Mouse (Mus musculus): ENCODE measurements around the gene Rtbdn. TPM values are rescaled to one million over a fixed set of nuclear protein-coding genes. Genes with fewer than 3 reads are reported as not detected.
A peak's percentile ranks its signal among the peaks of the same experiment; 100 is the strongest.

Rtbdn gene
- polyA plus RNA-seq, 1 experiment: not detected

DNA sequence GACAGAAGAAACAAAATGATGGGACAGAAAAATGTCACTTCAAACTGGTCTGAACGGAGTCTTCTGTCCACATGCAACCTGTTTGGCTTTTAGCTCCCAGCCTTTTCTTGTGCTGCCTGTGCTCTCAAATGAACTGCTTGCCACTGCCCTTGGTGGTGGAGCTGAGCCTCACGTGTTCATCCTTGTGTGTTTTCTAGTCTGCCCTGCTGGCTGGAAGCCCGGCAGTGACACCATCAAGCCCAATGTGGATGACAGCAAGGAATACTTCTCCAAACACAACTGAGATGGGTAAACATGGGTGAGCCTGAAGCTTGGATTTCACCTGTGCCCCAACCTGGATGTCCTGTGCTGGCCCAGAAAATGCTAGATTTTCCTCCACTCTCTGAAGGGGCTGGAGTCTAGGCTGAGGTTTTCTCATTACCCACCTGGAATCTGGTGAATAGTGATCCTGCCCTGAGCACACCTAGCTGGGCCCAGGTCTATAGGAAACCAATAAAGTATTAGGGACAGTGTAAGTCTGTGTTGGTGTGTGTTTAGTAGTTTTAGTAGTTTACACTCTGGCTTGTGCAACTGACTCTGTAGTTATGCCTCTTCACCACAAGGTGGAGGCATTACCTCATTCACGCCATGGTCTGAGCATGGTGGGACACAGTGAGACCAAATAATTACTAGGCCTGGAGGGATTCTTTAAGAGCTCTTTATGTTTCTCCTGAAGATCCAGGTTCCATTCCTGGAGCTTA, 27.2 kb downstream of the Rtbdn start:
- Histone ChIP-seq H3K4me1 (ENCODE audit: control insufficient read depth, insufficient read depth, insufficient read length) (peaks cover 5% of the 10 kb centered on the region; the same call in 1 of the 2 replicates), H3K27me3 (ENCODE audit: control insufficient read depth, insufficient read depth, low read length) (no peaks in the 10 kb centered on the region), H3K4me3 (ENCODE audit: extremely low read depth, insufficient read depth, insufficient read length) (no peak overlapping the region), H3K36me3 (ENCODE audit: control insufficient read depth, insufficient read depth, low read length) (no peaks in the 10 kb centered on the region), H3K27ac (ENCODE audit: insufficient read depth, low read length) (no peak overlapping the region)
- no peak for TF ChIP-seq POLR2A (IDR thresholded peaks at IDR 0.05; ENCODE audit: low read depth, low read length)
- TF ChIP-seq CTCF (IDR thresholded peaks at IDR 0.05; ENCODE audit: extremely low read depth, insufficient read depth, insufficient read length, insufficient replicate concordance): peak; percentile 90; the same call in 1 of the 2 replicates
- WGBS: 71% methylated on average over 4 of the region's 4 CpGs
- DNase-seq (ENCODE audit: low read depth in 1 of 2, low spot score in 2 of 2): peak in 1 of 2 experiments; percentile 51

DNA sequence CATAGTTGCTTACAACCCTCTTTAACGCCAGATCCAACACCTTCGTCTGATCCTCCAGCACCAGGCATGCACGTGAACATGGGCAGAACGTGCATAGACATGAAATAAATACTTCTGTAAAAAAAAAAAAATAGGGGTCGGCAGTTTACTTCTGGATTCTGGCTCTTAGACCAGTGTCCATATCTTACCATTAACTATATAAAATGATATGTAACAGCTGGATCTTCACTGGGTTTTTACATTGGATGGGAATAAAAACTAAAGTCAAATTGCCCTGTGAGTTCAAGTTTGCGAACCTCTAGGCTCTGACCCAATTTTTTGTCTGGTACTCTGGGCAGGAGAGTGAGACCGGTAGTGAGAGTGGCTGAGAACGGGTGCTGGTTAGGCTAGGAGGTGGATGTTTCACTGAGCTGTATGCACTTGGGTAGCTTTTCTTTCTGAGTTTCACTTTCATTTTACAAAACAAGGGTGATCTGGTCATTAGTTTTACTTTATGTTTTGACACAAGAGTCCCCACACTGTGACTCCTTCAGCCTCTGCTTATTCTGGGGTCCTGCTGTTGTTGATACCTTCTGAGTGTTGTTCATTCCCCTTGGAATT, 27.9 kb downstream of the Rtbdn start:
- Histone ChIP-seq H3K27me3 (ENCODE audit: control insufficient read depth, insufficient read depth, low read length) (no peaks in the 10 kb centered on the region), H3K4me1 (ENCODE audit: control insufficient read depth, insufficient read depth, insufficient read length) (peaks cover 6% of the 10 kb centered on the region; the same call in 1 of the 2 replicates), H3K36me3 (ENCODE audit: control insufficient read depth, insufficient read depth, low read length) (no peaks in the 10 kb centered on the region), H3K4me3 (ENCODE audit: extremely low read depth, insufficient read depth, insufficient read length) (no peak overlapping the region), H3K27ac (ENCODE audit: insufficient read depth, low read length) (peak overlapping the region; percentile 6; the same call in 1 of the 2 replicates)
- TF ChIP-seq POLR2A (IDR thresholded peaks at IDR 0.05; ENCODE audit: low read depth, low read length) (no peak), CTCF (IDR thresholded peaks at IDR 0.05; ENCODE audit: extremely low read depth, insufficient read depth, insufficient read length, insufficient replicate concordance) (no peak)
- DNase-seq (ENCODE audit: low read depth in 1 of 2, low spot score in 2 of 2): no peak
- WGBS: 62% methylated on average over 8 of the region's 8 CpGs

DNA sequence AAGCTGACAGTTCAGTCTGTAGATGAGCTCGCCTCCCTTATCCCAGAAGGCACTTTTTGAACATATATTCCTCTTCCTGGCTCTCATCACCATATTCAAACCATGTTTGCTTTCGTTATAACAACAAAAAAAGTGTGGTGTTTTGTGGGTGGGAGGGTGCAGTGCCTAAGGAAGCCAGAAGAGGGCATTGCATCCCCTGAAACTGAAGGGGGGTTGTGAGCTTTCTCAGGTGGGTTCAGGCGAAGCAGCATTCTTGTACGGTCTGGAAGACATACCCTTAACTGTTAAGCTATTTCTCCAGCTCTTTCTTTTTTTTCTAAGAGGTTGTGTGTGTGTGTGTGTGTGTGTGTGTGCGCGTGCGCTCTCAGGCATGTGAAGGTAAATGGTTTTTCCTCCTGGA, 28.6 kb downstream of the Rtbdn start:
- H3K27me3 ChIP-seq (ENCODE audit: control insufficient read depth, insufficient read depth, low read length): no peaks in the 10 kb centered on the region
- H3K27ac ChIP-seq (ENCODE audit: insufficient read depth, low read length): peak overlapping the region; percentile 87
- DNase-seq (ENCODE audit: low read depth in 1 of 2, low spot score in 2 of 2): peak in 1 of 2 experiments; percentile 74
- H3K4me1 ChIP-seq (ENCODE audit: control insufficient read depth, insufficient read depth, insufficient read length): peaks cover 5% of the 10 kb centered on the region; the same call in 1 of the 2 replicates
- peak; percentile 89; the same call in 1 of the 2 replicates for TF ChIP-seq CTCF (IDR thresholded peaks at IDR 0.05; ENCODE audit: extremely low read depth, insufficient read depth, insufficient read length, insufficient replicate concordance)
- no peak for TF ChIP-seq POLR2A (IDR thresholded peaks at IDR 0.05; ENCODE audit: low read depth, low read length)
- no peak overlapping the region for H3K4me3 ChIP-seq (ENCODE audit: extremely low read depth, insufficient read depth, insufficient read length)
- 37% methylated on average over 7 of the region's 7 CpGs for WGBS
- H3K36me3 ChIP-seq (ENCODE audit: control insufficient read depth, insufficient read depth, low read length): no peaks in the 10 kb centered on the region

DNA sequence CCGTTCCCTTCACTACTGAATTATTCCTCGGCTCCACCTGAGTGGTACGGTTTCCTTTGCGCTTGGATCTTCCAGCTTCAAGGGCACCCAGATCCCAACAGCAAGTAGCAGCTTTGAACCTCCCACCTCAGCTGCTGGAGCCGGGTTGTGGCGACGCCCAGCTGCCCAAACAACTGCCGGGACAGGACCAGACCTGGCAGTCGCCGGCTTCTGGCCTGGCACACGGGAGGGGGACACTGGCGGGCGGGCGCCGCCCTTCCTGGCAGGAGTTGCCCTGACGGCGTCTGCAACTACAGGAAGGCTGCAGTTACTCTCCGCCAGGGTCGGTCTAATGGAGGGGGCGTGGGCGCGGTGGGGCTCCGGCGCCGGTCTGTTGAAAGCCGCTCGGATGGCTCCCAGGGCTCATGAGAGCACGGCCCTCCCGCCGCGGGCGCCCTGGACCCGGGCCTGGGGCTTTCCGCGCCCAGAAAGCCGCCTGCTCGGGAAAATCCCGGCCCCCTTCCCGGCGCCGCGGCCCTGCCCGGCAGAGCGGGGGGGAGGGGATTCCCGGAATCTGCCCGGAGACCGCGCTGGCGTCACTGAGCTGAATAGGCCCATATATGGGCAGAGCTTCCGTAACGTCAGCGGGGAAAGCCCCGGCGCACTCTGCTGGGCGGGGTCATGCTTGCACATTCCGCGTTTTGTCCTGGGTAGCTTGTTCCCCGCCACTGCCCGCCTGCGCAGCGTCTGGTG, 29.4 kb downstream of the Rtbdn start:
- no peak for TF ChIP-seq CTCF (IDR thresholded peaks at IDR 0.05; ENCODE audit: extremely low read depth, insufficient read depth, insufficient read length, insufficient replicate concordance)
- peak; percentile 74; the same call in 1 of the 2 replicates for TF ChIP-seq POLR2A (IDR thresholded peaks at IDR 0.05; ENCODE audit: low read depth, low read length)
- Histone ChIP-seq H3K36me3 (ENCODE audit: control insufficient read depth, insufficient read depth, low read length) (no peaks in the 10 kb centered on the region), H3K27ac (ENCODE audit: insufficient read depth, low read length) (peak overlapping the region; percentile 96), H3K4me3 (ENCODE audit: extremely low read depth, insufficient read depth, insufficient read length) (peak overlapping the region; percentile 74), H3K4me1 (ENCODE audit: control insufficient read depth, insufficient read depth, insufficient read length) (peaks cover 12% of the 10 kb centered on the region), H3K27me3 (ENCODE audit: control insufficient read depth, insufficient read depth, low read length) (no peaks in the 10 kb centered on the region)
- 1% methylated on average over 60 of the region's 61 CpGs for WGBS
- peak; percentile 88 to 93 for DNase-seq (ENCODE audit: low read depth in 1 of 2, low spot score in 2 of 2)

DNA sequence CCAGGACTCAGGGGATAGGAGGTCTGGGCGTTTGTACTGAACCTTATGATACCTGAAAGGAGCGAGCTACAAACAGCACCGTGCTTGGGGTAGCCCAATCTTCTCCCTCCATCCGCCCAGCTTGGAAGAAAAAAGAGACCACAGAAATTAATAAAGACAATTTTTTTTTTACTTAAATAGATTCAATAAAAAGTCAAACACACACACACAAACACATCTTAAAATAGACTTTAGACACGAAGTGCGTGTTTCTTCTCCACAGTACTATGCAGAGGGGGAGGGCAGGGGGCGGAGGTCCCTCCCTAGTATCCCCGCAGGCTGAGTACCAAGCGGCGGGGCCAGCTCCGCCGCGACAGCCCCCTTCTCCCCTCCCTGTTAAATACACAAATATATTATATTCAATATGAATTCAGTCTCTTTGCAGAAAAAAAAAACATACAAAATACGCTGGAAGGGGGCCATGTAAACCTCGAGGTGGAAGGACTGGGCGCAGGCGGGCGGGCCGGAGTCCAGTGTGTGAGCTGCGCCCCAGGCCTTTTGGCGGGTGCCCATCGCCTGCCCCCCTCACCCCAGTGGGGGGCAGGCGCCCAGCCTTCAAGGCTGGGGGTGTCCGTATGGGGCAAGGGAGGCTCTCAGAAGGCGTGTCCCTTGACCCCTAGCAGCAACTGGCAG, 30.1 kb downstream of the Rtbdn start:
- Histone ChIP-seq H3K36me3 (ENCODE audit: control insufficient read depth, insufficient read depth, low read length) (no peaks in the 10 kb centered on the region), H3K4me1 (ENCODE audit: control insufficient read depth, insufficient read depth, insufficient read length) (peaks cover 15% of the 10 kb centered on the region), H3K27me3 (ENCODE audit: control insufficient read depth, insufficient read depth, low read length) (no peaks in the 10 kb centered on the region), H3K27ac (ENCODE audit: insufficient read depth, low read length) (peak overlapping the region; percentile 96), H3K4me3 (ENCODE audit: extremely low read depth, insufficient read depth, insufficient read length) (peak overlapping the region; percentile 74)
- no peak for DNase-seq (ENCODE audit: low read depth in 1 of 2, low spot score in 2 of 2)
- TF ChIP-seq CTCF (IDR thresholded peaks at IDR 0.05; ENCODE audit: extremely low read depth, insufficient read depth, insufficient read length, insufficient replicate concordance) (no peak), POLR2A (IDR thresholded peaks at IDR 0.05; ENCODE audit: low read depth, low read length) (no peak; the same call in 1 of the 2 replicates)
- 2% methylated on average over 25 of the region's 25 CpGs for WGBS

All from spleen, adult 2 months (tissue).